Mouse (Mus musculus) ovary, postnatal 10 days (tissue): ENCODE data around the gene P4ha1.
"Not testable (repeated sequence)": the region's sequence is repeated elsewhere in the genome, so short reads cannot be mapped to it uniquely, and the experiment has no call there.

ENCODE experiments used
- DNase-seq: peaks from one replicate; pipeline ENCODE4 v3.0.0; 2022; ENCODE audit warnings: low spot score

Gene P4ha1

DNA sequence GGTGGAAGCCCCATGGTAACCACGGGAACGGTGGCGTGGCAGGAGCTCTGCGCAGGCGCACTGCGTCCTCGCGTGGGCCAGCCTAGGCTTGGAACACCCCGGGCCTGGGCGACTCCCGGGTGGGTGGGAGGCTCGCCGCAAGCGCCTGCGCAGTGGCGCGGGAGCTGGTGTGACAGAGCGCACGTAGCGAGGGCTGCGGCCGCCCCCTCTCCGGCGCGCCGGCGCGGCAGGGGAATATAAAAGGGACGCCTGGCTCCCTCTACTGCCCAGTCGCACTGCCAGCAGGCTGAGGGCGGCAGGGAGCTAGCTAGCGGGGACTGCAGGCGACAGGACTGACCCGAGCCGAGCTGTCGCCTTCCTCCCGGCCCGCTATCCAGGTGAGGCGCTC, at the start of gene P4ha1:
Gene P4ha1 (plus strand): TSS at position 197 of the 388 bp plus-strand sequence.
- DNase-seq, result peak; percentile 98

DNA sequence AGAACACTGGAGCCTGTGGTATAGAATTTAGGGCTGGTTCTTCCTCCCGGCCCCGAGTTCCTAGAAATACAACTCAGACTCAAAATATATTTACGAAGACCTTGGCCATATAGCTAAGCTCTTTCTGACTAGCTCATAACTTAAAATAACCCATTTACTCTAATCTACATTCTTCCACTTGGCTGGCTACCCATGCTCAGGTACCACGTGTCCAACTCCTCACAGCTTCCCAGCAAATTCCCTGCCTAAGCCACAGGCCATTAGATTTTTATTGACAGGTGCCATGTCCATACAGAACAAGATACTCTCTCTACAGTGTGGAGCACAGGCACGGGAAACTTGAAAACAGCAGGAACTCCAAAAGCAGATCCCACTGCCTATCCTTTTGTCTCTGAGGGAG, 47.4 kb upstream of the P4ha1 start:
- no peak for DNase-seq

DNA sequence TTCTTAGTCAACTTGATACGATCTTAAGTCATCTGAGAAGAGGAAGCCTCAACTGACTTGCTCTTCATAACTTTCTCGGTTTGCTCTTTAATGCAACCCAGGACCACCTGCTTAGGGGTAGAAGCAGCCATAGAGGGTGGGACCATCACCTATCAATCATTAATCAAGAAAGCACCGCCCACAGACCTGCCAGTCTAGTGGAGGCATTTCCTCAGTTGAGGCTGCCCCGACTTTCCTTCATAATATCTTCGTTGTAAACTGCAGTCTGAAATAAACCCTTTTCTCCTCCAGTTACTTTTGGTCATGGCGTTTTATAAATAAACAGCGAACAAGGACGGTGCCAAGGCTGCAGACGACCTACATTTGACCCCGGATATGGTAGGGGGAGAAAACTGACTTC, 46.0 kb upstream of the P4ha1 start:
- DNase-seq, result no peak

DNA sequence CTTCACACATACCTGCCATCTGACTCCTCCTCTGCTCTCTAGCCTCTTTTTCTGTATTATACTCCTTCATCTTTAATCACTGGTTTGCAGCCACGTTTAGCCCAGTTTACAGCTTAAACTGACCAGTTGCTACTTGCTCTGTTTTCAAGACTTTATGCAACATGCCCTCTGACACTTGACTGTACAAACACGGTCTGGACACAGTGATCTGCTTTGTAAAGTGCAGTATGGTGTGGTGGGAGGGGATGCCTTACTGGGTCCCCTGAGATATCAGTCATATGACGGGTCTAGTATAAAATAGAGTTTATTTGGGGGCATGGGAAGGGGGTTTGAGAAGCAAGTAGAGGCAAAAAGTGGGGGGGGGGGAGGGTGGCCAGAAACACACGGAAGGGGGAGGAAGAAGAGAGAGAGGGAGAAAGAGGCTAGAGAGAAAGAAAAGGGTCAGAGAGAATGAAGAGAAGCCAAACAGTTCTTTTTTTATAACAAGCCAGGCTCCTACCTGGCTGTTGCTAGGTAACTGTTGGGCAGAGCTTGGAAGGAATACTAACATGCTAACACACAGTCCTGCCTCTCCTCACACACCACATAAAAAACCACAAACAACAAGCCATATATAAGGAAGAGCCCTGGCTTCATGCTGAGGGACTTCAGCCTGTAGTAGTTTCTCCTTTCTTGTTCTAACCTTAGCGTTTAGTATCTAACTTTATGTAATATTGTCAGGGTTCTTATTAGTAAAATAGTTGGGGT, 45.2 kb upstream of the P4ha1 start:
- DNase-seq, result no peak

DNA sequence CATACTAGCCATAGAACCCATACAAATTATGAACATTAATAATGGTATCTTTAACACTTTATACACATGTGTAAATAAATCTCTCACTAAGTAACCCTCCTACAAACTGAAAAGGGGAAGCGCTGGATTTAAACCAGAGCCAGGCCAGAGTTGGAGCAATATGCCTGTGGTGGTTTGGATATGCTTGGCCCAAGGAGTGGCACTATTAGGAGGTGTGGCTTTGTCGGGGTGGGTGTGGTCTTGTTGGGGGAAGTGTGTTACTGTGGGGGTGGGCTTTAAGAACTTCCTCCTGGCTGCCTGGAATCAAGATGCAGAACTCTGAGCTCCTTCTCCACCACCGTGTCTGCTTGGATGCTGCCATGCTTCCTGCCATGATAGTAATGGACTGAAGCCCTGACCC, 39.9 kb upstream of the P4ha1 start:
- no peak for DNase-seq

DNA sequence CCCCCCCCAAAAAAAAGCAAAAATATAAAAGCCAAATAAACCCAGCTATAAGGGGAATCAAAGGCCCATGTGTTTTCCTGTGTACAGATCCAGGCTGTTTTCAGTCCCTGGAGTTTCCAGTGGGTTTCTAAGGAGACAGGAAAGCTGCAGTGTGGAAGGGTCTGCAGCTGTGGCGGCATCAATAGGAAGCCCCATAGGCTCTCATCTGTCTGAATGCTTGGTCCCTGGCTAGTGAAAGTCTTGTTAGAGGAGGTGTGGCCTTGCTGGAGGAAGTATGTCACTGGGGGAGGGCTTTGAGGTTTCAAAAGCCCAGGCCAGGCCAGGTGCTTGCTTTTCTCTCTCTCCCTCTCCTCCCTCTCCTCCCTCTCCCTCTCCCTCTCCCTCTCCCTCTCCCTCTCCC, 39.3 kb upstream of the P4ha1 start:
- DNase-seq, result no peak

GRCm38 (mm10) chr10:59285530-59285929, 37.6 kb upstream of the P4ha1 start:
- no peak for DNase-seq

- DNase-seq, result no peak
Observed at GRCm38 (mm10) chr10:59287251-59287650, 35.8 kb upstream of the P4ha1 start.

- no peak for DNase-seq
Observed at GRCm38 (mm10) chr10:59287662-59288061, 35.4 kb upstream of the P4ha1 start.

DNA sequence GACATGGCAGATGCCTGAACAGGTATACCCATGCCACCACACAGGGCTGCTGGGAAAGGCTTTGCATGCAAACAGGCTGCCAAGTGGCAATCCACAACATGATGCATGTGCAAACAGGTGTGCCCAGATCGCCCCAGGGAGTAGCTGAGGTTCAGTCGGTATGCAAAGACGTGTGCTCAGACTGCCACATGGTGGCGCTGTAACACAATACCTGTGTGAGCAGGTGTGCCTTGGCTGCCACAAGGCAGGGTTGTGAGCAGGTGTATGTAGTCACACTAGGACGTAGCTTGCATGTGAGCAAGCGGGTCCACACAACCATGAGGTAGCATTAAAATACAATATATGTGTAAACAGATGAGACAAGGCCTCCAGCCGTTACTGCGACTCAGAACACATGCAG, 34.0 kb upstream of the P4ha1 start:
- no peak for DNase-seq

- DNase-seq, result no peak
Observed at GRCm38 (mm10) chr10:59291536-59291935, 31.6 kb upstream of the P4ha1 start.

DNA sequence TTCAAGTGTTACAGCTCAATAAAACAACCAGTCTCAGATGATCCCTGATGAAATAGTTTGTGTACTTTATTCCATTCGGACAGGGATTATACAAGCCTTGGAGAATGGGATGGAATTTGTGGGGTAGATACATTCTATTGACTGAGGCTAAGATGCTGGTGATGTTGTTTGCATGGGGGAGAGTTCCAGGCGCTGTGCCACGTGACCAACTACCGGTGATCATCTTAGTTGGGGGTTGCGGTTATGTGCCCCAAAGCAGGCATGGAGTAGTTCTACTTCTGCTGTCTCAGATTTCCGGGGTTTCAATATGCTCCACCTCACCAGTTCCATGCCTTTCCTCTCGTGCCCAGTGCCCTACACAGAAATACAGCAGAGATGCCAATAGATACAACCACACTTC, 31.0 kb upstream of the P4ha1 start:
- DNase-seq, result no peak

DNA sequence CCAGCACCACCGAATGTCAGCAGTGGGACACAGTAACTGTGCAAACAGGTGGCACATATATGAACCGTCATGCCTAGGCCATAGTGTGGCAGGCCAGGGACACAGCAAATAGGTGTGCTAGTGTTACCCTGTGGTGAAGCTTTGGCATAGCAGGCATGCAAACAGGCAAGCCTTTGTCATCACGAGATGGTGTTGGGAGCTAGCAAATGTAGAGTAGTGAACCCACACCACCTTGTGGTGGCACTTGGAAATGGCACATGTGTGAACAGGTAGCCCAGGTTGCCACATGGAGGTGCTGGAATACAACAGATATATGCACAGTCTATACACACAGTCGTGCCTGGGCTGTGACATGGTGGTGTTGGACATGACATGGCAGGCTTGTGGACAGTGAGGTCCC, 30.5 kb upstream of the P4ha1 start:
- DNase-seq, result peak; percentile 49

DNA sequence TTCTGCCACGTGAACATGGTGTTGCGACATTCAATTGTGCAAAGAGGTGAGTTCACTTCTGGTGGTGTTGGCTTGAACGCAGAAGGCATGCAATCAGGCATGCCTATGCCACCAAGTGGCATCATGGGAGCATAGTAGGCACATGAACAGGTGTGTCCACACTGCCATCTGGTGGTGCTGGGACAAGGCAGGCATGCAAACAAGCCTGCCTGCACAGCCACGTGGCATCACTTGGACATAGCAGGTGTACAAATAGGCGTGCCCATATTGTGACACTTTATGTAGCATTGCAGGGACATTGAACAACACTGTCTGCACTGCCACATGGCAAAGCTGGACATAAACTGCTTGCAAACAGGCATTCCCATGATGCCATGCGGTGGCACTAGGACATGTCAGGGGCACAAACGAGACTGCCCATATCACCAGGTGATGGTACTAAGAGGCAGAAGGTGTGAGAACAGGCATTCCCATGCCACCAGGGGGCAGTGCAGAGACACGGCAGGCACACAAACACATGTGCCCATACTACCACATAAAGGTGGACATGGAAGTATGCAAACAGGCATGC, 27.8 kb upstream of the P4ha1 start:
- DNase-seq, result no peak

- peak; percentile 50 for DNase-seq
Observed at GRCm38 (mm10) chr10:59296261-59296660, 26.8 kb upstream of the P4ha1 start.

- not testable (repeated sequence) for DNase-seq
Observed at GRCm38 (mm10) chr10:59302671-59303070, 20.4 kb upstream of the P4ha1 start.

- no peak for DNase-seq
Observed at GRCm38 (mm10) chr10:59308993-59309715, 13.9 kb upstream of the P4ha1 start.

- DNase-seq, result no peak
Observed at GRCm38 (mm10) chr10:59310124-59310523, 13.0 kb upstream of the P4ha1 start.

GRCm38 (mm10) chr10:59310691-59311457, 12.2 kb upstream of the P4ha1 start:
- DNase-seq, result no peak

GRCm38 (mm10) chr10:59311881-59312280, 11.2 kb upstream of the P4ha1 start:
- DNase-seq, result no peak

GRCm38 (mm10) chr10:59321112-59321511, 2.0 kb upstream of the P4ha1 start:
- DNase-seq, result no peak

DNA sequence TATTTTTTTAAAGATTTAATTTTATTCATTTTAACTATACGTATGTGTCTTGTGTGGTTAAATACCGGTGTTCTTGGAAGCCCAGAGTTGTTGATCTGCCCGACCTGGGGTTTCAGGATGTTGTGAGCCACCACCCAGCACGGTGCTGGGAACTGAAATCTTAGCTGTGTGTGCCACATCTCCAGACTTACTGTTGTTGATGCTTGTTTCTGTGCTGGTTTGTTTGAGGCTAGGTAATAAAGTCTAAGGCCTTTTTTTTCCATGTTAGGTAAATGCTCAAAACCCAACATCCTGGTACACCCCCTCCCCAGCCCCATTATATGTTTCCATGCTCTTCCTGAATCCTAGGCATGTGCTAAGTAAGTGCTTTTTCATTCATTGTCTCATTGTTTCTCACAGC, 825 bp upstream of the P4ha1 start:
- DNase-seq, result no peak
